Comparison of ENCODE assay signal across 21 mouse cellular contexts in the genomic region with DNA sequence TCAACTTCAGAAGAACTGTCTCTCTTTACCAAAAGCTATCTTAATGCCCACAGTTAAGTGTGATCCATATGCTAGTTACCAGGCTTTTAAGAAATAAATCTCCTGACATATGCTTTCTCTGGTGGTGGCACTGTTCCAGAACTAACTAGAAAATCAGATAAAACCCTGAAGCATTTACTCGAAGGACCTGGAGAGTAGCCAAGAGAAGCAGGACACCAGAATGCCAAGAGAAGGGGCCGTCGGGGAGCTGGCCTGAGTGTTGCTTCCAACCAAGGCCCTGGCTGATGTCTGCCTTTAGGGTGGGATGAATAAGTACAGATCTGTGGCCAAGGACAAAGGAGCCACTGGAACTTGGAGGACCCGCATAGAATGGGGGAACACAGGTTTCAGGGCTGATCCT.
A peak's percentile ranks its signal among the peaks of the same experiment; 100 is the strongest.
DNase-seq lines count a peak whose midpoint lies in the region; ATAC-seq and TF ChIP-seq lines count a peak whose summit lies in the region.
"Had no signal": no experiment of that assay in that cellular context is flagged by ENCODE, and none has a peak within 500 bp of the region (broad histone marks: within the 10 kb centered on the region; RNA-seq: fewer than 3 reads in every experiment).

No protein-coding gene starts in this region.

- no peak overlapping the region for H3K9ac ChIP-seq in heart, embryonic 12.5 days
- H3K9ac ChIP-seq in limb, embryonic 14.5 days (ENCODE audit: low read depth, low read length, severe bottlenecking): no peak overlapping the region
- no peak overlapping the region for H3K9ac ChIP-seq in MEL (ENCODE audit: control insufficient read depth, low read depth, low read length, poor library complexity, severe bottlenecking)
- H3K9ac ChIP-seq: embryonic facial prominence, embryonic 15.5 days; heart, embryonic 13.5 days; limb, embryonic 13.5 days had no signal

- H3K9me3 ChIP-seq in heart, embryonic 12.5 days (replicated peaks): 0 out of 2 replicates have a peak, but pooled peaks cover 6% of the 10 kb centered on the region
- H3K9me3 ChIP-seq in limb, embryonic 14.5 days (ENCODE audit: control insufficient read depth, low read length): no peaks in the 10 kb centered on the region
- H3K9me3 ChIP-seq in limb, embryonic 10.5 days (replicated peaks): no peaks in the 10 kb centered on the region
- H3K9me3 ChIP-seq in MEL (replicated peaks; ENCODE audit: insufficient read depth, low read length): no peaks in the 10 kb centered on the region
- H3K9me3 ChIP-seq: embryonic facial prominence, embryonic 15.5 days; heart, embryonic 13.5 days; hindbrain, embryonic 10.5 days; limb, embryonic 13.5 days; midbrain, embryonic 10.5 days had no signal

- TF ChIP-seq EP300 in MEL (IDR thresholded peaks at IDR 0.05; ENCODE audit: low read depth in 1 of 2, low read length in 2 of 2): no peak

- no peak for TF ChIP-seq RAD21 in MEL (IDR thresholded peaks at IDR 0.05; ENCODE audit: low read depth, low read length)

- DNase-seq in adrenal gland, postnatal 14 days: peak; percentile 14
- no peak for DNase-seq in adrenal gland, postnatal 25 days
- DNase-seq in heart, postnatal 25 days (ENCODE audit: low spot score): no peak
- DNase-seq in limb, embryonic 14.5 days (ENCODE audit: low spot score): peak; percentile 13
- no peak for DNase-seq in limb, embryonic 10.5 days (ENCODE audit: low spot score)
- peak; percentile 39 for DNase-seq in MEL (ENCODE audit: low read depth, low spot score)
- DNase-seq in thymus, postnatal 0 days (ENCODE audit: low spot score): no peak
- DNase-seq: cerebellum, adult 18-20 months; gastrocnemius, postnatal 25 days; thymus, postnatal 36 days had no signal

- no peak for TF ChIP-seq POLR2A in limb, embryonic 14.5 days (IDR thresholded peaks at IDR 0.05; ENCODE audit: borderline replicate concordance, extremely low read depth, insufficient read depth, insufficient read length)
- no peak for TF ChIP-seq POLR2A in MEL (IDR thresholded peaks at IDR 0.05; ENCODE audit: control insufficient read depth in 1 of 2, insufficient read depth in 1 of 2, low read depth in 1 of 2, low read length in 2 of 2, poor library complexity in 1 of 2)

- no peak for TF ChIP-seq CTCF in MEL (IDR thresholded peaks at IDR 0.05 in 2 of 3, conservative IDR thresholded peaks at IDR 0.05 in 1 of 3; ENCODE audit: control insufficient read depth in 1 of 3, insufficient read depth in 1 of 3, low read depth in 2 of 3, low read length in 3 of 3, poor library complexity in 1 of 3, severe bottlenecking in 1 of 3)

- H3K4me2 ChIP-seq in heart, embryonic 12.5 days: no peak overlapping the region
- no peak overlapping the region for H3K4me2 ChIP-seq in limb, embryonic 14.5 days (replicated peaks; ENCODE audit: low read depth, low read length, severe bottlenecking)
- H3K4me2 ChIP-seq: embryonic facial prominence, embryonic 15.5 days; heart, embryonic 13.5 days; limb, embryonic 13.5 days had no signal

- WGBS in heart, embryonic 12.5 days: 38% methylated on average over 4 of the region's 4 CpGs
- 48% methylated on average over 4 of the region's 4 CpGs for WGBS in limb, embryonic 14.5 days
- 91% methylated on average over 4 of the region's 4 CpGs for WGBS in limb, embryonic 10.5 days

- H3K79me2 ChIP-seq in MEL (ENCODE audit: control insufficient read depth, insufficient read depth, low read length, poor library complexity): no peaks in the 10 kb centered on the region

- intact Hi-C loops in heart, postnatal 25 days (cut with DNase I): no loop called here

- 0 out of 2 replicates have a peak, but pooled peaks cover 2% of the 10 kb centered on the region for H3K27me3 ChIP-seq in heart, embryonic 12.5 days (replicated peaks)
- no peaks in the 10 kb centered on the region for H3K27me3 ChIP-seq in limb, embryonic 14.5 days (ENCODE audit: control insufficient read depth, insufficient read depth, low read length)
- H3K27me3 ChIP-seq in limb, embryonic 10.5 days (ENCODE audit: low read depth, poor library complexity, severe bottlenecking): no peaks in the 10 kb centered on the region
- H3K27me3 ChIP-seq in MEL (ENCODE audit: control insufficient read depth in 1 of 2, insufficient read depth in 2 of 2, low read length in 2 of 2): no peaks in the 10 kb centered on the region; a peak in 2 of 4 replicates
- H3K27me3 ChIP-seq: CH12.LX; embryonic facial prominence, embryonic 15.5 days; heart, embryonic 13.5 days; limb, embryonic 13.5 days had no signal

- peaks cover 6% of the 10 kb centered on the region; the same call in 1 of the 2 replicates for H3K4me1 ChIP-seq in heart, embryonic 12.5 days (replicated peaks)
- no peaks in the 10 kb centered on the region for H3K4me1 ChIP-seq in limb, embryonic 14.5 days (ENCODE audit: control insufficient read depth, insufficient read depth, low read length)
- no peaks in the 10 kb centered on the region for H3K4me1 ChIP-seq in limb, embryonic 10.5 days
- no peaks in the 10 kb centered on the region for H3K4me1 ChIP-seq in MEL (ENCODE audit: control insufficient read depth in 1 of 2, insufficient read depth in 2 of 2, low read length in 2 of 2)
- H3K4me1 ChIP-seq: embryonic facial prominence, embryonic 15.5 days; hindbrain, embryonic 10.5 days; midbrain, embryonic 10.5 days had no signal

- peak; percentile 53; the same call in 1 of the 2 replicates for ATAC-seq in heart, embryonic 12.5 days (ENCODE audit: insufficient number of reproducible peaks, low FRiP score)
- no peak for ATAC-seq in limb, embryonic 14.5 days (ENCODE audit: low FRiP score, low read depth)
- ATAC-seq: Patski had no signal

- no peak overlapping the region for H3K27ac ChIP-seq in heart, embryonic 12.5 days (ENCODE audit: poor library complexity, severe bottlenecking)
- H3K27ac ChIP-seq in limb, embryonic 14.5 days (replicated peaks; ENCODE audit: low read depth, low read length): no peak overlapping the region
- H3K27ac ChIP-seq in limb, embryonic 10.5 days: no peak overlapping the region
- no peak overlapping the region for H3K27ac ChIP-seq in MEL (ENCODE audit: control insufficient read depth, low read depth, low read length)
- H3K27ac ChIP-seq: embryonic facial prominence, embryonic 15.5 days; heart, embryonic 13.5 days; hindbrain, embryonic 10.5 days; layer of hippocampus, adult 2 months; left cerebral cortex, adult 2 months; limb, embryonic 13.5 days; midbrain, embryonic 10.5 days; stomach, postnatal 0 days had no signal

- H3K36me3 ChIP-seq in heart, embryonic 12.5 days: no peaks in the 10 kb centered on the region
- H3K36me3 ChIP-seq in limb, embryonic 14.5 days (ENCODE audit: control insufficient read depth, insufficient read depth, low read length): no peaks in the 10 kb centered on the region
- no peaks in the 10 kb centered on the region for H3K36me3 ChIP-seq in limb, embryonic 10.5 days
- H3K36me3 ChIP-seq in MEL (ENCODE audit: control insufficient read depth in 1 of 2, insufficient read depth in 2 of 2, low read length in 2 of 2): no peaks in the 10 kb centered on the region
- H3K36me3 ChIP-seq: embryonic facial prominence, embryonic 15.5 days; heart, embryonic 13.5 days; hindbrain, embryonic 10.5 days; limb, embryonic 13.5 days; midbrain, embryonic 10.5 days had no signal

- H3K4me3 ChIP-seq in heart, embryonic 12.5 days: no peak overlapping the region
- no peak overlapping the region for H3K4me3 ChIP-seq in limb, embryonic 14.5 days (replicated peaks; ENCODE audit: low read length)
- no peak overlapping the region for H3K4me3 ChIP-seq in limb, embryonic 10.5 days
- no peak overlapping the region for H3K4me3 ChIP-seq in MEL (ENCODE audit: control insufficient read depth in 1 of 2, insufficient read depth in 1 of 2, low read depth in 2 of 2, low read length in 2 of 2)
- H3K4me3 ChIP-seq: embryonic facial prominence, embryonic 15.5 days; heart, embryonic 13.5 days; hindbrain, embryonic 10.5 days; layer of hippocampus, adult 2 months; left cerebral cortex, adult 2 months; limb, embryonic 13.5 days; midbrain, embryonic 10.5 days had no signal

TF ChIP-seq in MEL, 35 proteins besides CTCF, POLR2A, EP300 and RAD21:
- TF ChIP-seq GATA1 (IDR thresholded peaks at IDR 0.05; ENCODE audit: low read depth, low read length): 0 out of 2 replicates have a peak, but pooled peaks have one; percentile 12
- no peak for TF ChIP-seq BHLHE40 (IDR thresholded peaks at IDR 0.05; ENCODE audit: borderline replicate concordance, low read depth, low read length)

Comparison
In these comparisons a context has a peak if more than half of its experiments do, and no peak if none do; other contexts are left out.
1. DNase-seq: peak in adrenal gland, postnatal 14 days (single experiment), limb, embryonic 14.5 days (single experiment) and MEL (single experiment); none in adrenal gland, postnatal 25 days (single experiment), heart, postnatal 25 days (single experiment), limb, embryonic 10.5 days (single experiment) and thymus, postnatal 0 days (single experiment).